Mouse (Mus musculus) 3134 (cell line): ENCODE data around the gene Hunk.

Experiments
- DNase-seq: peaks from one replicate; pipeline ENCODE4 v3.0.0-alpha.2; 2011; ENCODE audit warnings: low spot score; ENCODE audit not compliant: insufficient read length; ENCODE audit errors: extremely low read depth

Hunk gene

DNA sequence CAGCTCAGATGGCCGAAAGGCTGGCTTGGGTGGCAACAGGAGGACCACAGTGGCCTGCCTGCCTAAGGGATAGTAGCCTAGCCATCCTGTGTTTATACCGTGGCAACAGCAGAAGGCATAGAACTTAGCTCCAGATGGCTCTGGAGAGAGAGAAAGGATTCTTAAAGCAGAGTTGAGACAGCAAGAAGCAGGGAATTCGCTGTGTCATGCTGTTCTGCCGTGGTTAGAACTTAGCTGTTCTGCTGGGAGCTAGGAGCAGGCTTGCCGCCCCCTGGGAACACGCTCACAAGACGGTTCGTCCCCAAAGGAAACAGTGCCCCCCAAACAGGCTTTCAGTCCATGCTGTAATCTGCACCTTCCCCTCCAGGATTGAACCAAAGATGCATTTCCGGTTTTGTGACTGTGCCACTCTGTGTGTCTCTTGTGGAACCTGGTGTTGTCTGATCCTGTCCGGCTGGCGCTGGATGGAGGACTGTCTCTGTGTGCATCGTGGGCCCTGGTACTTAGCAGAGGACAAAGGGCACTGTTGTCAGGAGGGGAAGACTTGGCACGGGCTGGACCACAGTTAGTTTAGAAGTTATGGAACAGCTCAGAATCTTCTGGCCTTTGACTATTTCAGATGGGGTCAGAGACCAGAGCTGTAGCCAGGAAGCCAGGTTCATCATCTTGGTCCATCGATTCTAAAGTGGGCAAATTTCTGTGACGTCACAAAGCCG is 112.1 kb downstream of the Hunk start:
- DNase-seq = no peak

DNA sequence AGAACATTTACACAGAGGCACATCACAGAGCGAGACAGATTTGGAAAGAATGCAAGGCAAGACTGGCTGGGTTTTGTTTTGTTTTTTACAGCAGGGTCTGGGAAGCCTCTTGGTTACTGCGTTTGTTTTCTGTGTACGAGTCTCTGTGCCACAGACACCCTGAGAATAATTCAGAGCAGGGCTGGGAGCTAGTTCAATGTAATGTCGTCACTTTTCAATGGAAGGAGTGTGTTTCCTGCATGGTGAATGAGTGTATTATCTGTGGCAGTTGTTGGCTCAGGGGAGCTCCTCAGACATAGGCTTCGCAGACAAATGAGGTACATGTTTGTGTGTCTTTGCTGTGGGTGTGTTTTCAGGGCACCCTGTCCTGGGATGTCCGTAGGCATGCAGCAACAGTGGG is 115.0 kb downstream of the Hunk start:
- DNase-seq = no peak

GRCm38 (mm10) chr16:90505252-90505651 is 119.4 kb downstream of the Hunk start:
- DNase-seq = no peak

GRCm38 (mm10) chr16:90505680-90506079 is 119.9 kb downstream of the Hunk start:
- no peak for DNase-seq

DNA sequence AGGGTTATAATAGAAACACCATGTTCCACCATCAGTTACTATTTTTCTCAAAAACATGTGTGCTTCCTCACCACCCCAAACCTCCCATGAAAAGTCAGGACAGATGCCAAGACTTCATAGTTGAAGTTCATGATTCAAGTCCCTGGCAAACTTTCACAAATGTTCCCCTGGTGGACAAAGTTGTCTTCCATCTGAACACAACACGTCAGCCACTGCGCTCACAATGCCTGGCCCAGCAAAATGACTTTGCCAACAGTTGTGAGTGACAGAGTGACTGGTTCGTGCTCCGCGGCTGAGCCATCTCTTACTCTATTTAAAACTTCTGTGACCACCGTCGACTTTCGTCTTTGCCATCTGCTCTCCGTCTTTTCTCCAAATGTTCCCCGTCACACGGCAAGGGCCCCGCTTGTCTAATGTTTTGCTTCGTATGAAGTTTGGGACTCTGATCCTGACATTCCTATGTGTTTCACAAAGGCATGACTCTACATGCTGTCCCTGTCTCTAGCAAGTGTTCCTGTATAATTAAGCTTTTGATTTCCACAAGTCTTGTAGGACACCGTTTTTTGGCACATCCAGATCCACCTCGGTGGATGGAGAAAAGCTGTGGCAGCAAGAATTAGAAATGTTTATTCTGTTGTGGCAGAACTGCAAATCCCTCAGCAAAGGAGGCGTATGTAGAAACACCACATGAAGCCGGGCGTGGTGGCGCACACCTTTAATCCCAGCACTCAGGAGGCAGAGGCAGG is 125.9 kb downstream of the Hunk start:
- no peak for DNase-seq

DNA sequence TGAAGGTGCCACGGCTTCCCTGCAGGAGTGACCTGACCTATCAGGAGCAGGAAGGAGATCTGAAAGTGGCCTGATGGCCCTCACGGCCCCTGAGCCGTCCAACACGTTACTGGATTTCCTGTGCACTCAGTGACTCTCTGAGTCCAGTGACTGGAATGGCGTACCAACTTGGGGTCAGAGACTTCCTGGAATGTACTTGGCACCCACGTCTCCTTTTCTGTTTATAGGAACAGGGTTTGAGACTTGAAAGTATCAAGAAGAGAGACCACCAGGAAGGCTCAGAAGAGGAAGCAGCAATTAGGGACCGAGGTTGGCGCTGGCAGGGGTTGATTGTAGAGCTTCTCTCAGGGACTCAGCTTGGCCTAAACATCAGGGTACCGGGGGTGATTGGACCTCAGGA is 131.2 kb downstream of the Hunk start:
- DNase-seq = no peak

GRCm38 (mm10) chr16:90518232-90518631 is 132.4 kb downstream of the Hunk start:
- no peak for DNase-seq

GRCm38 (mm10) chr16:90518732-90519295 is 133.0 kb downstream of the Hunk start:
- DNase-seq = no peak

DNA sequence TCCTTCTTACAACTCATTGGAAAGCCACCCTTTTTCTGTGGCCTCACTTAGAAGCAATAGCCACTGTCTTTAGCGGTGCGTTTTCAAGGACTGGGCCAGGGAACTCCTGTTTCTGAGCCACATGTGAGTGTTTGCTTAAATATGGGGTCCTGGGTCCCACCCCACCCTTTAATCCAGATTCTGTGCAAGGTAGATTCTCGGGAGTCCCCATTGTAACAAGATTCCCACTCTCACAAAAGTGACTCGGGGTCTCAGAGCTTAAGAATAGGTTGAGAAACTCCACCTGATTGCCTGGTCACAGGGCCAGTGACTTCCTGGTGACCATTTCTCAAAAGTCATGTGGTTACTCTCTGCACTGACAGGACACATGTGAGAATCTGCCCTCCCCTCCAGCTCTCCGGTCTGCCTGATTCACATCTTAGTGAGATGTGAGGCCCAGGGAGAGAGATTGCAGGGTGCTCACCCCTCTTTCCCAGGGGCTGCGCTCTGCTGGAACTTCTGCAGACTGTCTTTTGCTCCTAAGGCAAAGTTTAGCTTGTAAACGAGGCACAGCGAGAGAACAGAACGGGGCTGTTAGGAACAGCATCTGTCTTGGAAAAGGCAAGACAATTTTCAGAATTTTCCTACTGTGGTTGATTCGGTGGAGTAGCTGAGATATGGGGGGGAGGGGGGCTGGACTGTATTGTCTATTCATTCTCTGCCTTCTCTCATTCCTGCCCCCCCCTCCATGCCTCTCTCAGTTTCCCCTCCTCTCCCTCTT is 135.6 kb downstream of the Hunk start:
- no peak for DNase-seq

GRCm38 (mm10) chr16:90521951-90522255 is 136.1 kb downstream of the Hunk start:
- no peak for DNase-seq

DNA sequence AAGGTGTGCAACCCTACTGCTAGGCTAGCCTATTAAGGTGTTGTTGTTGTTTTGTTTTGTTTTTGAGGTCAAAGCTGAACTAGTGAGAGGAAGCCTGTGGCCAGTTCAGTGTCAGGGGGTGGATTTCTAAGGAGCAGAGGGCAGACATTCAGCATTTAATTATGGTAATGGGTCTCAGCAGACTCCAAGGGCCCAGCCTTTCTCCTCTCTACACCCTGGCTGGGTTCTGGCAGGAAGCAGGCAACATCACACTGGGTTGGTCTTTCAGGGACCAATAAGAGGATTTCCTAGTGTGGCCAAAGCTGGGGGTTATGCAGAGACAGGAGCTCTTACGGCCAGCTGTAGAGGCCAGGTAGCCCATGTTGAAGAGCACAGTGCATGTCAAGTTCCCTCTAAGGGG is 136.8 kb downstream of the Hunk start:
- no peak for DNase-seq

- no peak for DNase-seq
Measured at GRCm38 (mm10) chr16:90523373-90523772, 137.6 kb downstream of the Hunk start.

DNA sequence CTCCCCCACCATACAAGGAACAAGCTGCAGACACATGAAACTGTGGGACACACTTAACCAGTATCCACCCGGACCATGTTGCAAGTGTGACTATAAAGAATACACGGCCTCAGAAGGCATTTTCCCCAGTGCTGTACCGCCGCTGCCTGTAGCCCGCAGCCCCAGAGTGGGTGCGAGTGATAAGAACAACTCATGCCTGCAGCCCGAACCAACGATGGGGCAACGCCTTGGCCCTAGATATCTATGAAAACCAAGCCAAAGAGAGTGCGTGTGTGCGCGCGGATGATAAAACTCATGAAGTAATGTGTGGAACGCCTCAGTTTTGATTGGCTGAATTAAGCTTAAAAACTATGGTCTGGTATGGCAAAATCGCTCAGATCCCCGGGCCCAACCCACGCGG is 138.1 kb downstream of the Hunk start:
- no peak for DNase-seq

- DNase-seq = no peak
Measured at GRCm38 (mm10) chr16:90524393-90524792, 138.6 kb downstream of the Hunk start.

DNA sequence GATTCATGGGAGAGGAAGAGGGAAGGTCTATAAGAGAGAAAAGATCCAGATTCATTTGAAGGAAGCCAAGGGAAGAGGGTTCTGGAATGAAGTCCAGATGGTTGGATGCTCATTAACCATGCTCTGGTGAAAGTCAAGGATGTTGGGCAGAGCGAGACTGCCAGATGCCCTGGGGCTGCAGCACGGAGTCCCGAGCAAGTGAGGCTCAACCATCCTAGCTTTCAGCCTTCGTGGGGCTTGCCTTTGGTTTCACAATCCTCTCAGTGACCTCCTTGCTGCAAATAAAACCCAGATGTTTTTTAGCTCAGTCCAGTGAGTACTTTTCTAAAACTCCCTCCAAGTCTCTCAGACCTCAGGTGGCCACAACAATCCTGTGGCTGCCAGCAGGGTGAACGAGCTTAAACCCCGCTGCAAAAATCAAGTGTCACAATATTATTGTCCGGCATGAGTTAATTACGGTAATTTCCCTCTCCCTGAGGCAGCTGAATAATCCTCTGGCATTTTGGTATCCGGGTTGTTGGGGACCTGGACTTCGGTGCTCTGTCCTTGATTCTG is 147.4 kb downstream of the Hunk start:
- no peak for DNase-seq

GRCm38 (mm10) chr16:90534591-90534990 is 148.8 kb downstream of the Hunk start:
- DNase-seq = no peak

DNA sequence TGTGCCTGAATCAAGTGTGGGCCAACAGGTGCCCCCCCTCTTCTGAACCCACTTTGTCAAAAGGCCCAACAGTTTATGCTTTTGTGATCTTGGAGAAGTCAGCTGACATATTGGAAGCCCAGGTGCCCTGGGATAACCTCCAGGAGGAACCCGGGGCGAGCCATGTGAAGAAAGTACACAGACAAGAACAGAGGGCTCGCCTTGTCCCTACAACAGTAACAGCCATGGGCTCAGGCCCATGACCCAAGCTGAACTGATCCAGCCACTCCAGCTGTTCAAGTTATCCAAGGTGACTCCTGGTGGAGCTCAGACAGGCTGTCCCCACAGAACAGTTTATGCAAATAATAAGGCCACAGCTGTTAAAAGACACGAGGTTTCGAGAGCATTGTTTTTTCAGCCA is 153.1 kb downstream of the Hunk start:
- no peak for DNase-seq

GRCm38 (mm10) chr16:90541191-90541590 is 155.4 kb downstream of the Hunk start:
- DNase-seq = no peak

DNA sequence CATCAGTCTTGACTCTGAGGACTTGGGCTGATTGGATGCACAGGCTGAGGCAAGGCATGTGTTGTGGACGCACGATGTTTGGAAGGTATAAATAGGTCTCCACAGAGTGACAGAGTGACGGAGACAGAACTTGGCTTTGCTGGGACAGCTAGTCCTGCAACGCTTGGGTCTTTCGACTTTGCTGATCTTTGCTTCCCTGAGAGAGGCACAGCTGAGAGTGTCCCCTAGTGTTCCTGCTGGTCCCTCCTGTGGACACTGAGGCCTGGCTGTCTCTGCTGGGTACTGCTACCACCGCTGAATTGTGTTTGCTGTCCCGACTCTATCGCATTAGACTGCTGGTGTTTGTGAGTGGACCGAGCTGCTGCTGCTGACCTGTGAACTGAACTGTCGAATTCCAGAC is 156.6 kb downstream of the Hunk start:
- no peak for DNase-seq

DNA sequence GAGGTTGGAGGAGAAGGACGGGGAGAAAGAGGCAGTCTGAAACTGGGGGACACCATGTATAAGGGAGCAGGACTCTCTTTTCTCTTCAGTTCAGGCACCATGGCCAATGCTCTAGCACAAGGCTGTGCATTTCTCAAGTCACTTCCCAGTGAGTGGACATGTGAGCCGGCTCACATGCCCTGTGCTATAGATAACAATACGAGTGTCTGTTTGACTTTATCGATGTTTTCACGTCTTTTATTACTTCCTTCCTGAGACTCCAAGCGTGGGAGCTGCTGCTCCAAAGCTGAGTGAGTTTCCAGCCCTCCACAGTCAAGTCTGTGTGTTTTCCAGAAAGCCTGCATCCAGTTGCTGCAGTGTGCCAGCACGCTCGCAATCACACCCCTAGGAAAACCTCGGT is 158.4 kb downstream of the Hunk start:
- no peak for DNase-seq

- DNase-seq = no peak
Measured at GRCm38 (mm10) chr16:90545509-90545908, 159.7 kb downstream of the Hunk start.
